Mouse (Mus musculus): Measurements from ENCODE around the gene Dnah14. TPM values are rescaled to one million over a fixed set of nuclear protein-coding genes. Genes with fewer than 3 reads are reported as not detected.

Gene Dnah14
- polyA plus RNA-seq, 1 experiment = not detected

DNA sequence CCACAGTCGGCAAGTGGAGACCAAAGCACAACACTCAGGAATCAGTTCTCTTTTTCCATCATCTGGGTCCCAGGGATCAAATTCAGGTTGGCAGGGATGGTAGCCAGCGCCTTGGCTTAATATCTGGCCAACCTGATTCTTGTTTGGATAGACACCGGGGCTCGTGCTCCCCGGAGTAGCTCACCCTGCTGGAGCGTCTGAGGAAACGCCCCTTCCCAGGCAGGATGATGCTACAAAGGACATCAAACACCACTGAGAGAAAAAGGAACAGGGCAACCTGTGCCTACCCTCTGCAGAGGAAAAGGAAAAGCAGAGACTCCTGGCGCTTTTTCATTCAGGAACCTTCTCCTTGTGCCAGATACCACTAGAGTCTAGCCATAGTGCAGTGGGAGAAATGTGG, 287.1 kb downstream of the Dnah14 start:
- 50% methylated on average over 8 of the region's 8 CpGs for WGBS
- Histone ChIP-seq H3K27ac (ENCODE audit: insufficient read depth, low read depth, low read length) (no peak overlapping the region), H3K4me3 (ENCODE audit: insufficient read depth, low read depth, low read length) (no peak overlapping the region), H3K4me1 (ENCODE audit: control insufficient read depth, insufficient read depth, low read length) (no peaks in the 10 kb centered on the region)
- no peak for TF ChIP-seq POLR2A (IDR thresholded peaks at IDR 0.05; ENCODE audit: insufficient read depth, low read depth, low read length)
- TF ChIP-seq CTCF (IDR thresholded peaks at IDR 0.05; ENCODE audit: insufficient read depth, low read depth, low read length) = no peak

Other genes starting within 250 kb of the Dnah14 start
- gene Cnih3, start 223.9 kb upstream of the Dnah14 start, polyA plus RNA-seq (2012; ENCODE audit: insufficient read depth, insufficient read length, low replicate concordance, missing spikeins) = not detected in 2 replicates
- gene Ccdc121, start 65.1 kb upstream of the Dnah14 start, polyA plus RNA-seq (2012; ENCODE audit: insufficient read depth, insufficient read length, low replicate concordance, missing spikeins) = not detected in 2 replicates